Mouse (Mus musculus) embryonic facial prominence, embryonic 13.5 days (tissue): ENCODE results near the gene Xpo6. TPM values are rescaled to one million over a fixed set of nuclear protein-coding genes. Genes with fewer than 3 reads are reported as not detected.

Experiments used
- ATAC-seq: fragments of 200-750 bp; cut with Nextera tagmentation; 2 replicates; pipeline ENCODE4 v1.8.0; 2017; ENCODE audit warnings: low read depth; ENCODE audit not compliant: insufficient number of reproducible peaks, insufficient read depth, low FRiP score, low TSS enrichment
- H3K27ac ChIP-seq: fragments of 300-500 bp; sonication (generic); 2 replicates; pipeline ENCODE4 v1.5.1; 2015; ENCODE audit warnings: moderate library complexity, mild to moderate bottlenecking, inconsistent platforms
- H3K27me3 ChIP-seq: fragments of 300-500 bp; sonication (generic); 2 replicates; pipeline ENCODE4 v1.6.1; 2015; ENCODE audit warnings: mild to moderate bottlenecking, inconsistent platforms
- H3K36me3 ChIP-seq: fragments of 300-500 bp; sonication (generic); 2 replicates; pipeline ENCODE4 v1.6.1; 2015; ENCODE audit warnings: mild to moderate bottlenecking, inconsistent platforms
- H3K4me1 ChIP-seq: fragments of 300-500 bp; sonication (generic); 2 replicates; pipeline ENCODE4 v1.6.1; 2015; ENCODE audit warnings: inconsistent platforms
- H3K4me2 ChIP-seq: fragments of 300-500 bp; sonication (generic); 2 replicates; pipeline ENCODE4 v1.6.1; 2015; ENCODE audit warnings: moderate library complexity, mild to moderate bottlenecking, inconsistent platforms
- H3K4me3 ChIP-seq: fragments of 300-500 bp; sonication (generic); 2 replicates; pipeline ENCODE4 v1.5.1; 2015; ENCODE audit warnings: mild to moderate bottlenecking, inconsistent platforms
- H3K9ac ChIP-seq: fragments of 300-500 bp; sonication (generic); 2 replicates; pipeline ENCODE4 v1.6.1; 2015; ENCODE audit warnings: mild to moderate bottlenecking, inconsistent platforms
- H3K9me3 ChIP-seq: fragments of 300-500 bp; sonication (generic); 2 replicates; pipeline ENCODE4 v1.6.1; 2016; ENCODE audit warnings: inconsistent platforms
- WGBS: fragments of 180-500 bp; shearing (Covaris S2); methylation state at CpG from one replicate; pipeline ENCODE4 v1.1.7; 2015; ENCODE audit warnings: mixed read lengths; 5-methylcytosine and 5-hydroxymethylcytosine counted together
- polyA plus RNA-seq: library from polyadenylated mRNA; unstranded; fragments of >200 nt; fragmentation: Nextera tagmentation; extraction: Ambion mirVana; gene quantifications from 2 replicates; pipeline ENCODE4 v1.2.1, GENCODE M21; 2015

The Xpo6 gene
- polyA plus RNA-seq, 1 experiment from 2014 or later, result 60.5 TPM

- Histone ChIP-seq H3K9me3 (no peaks in the 10 kb centered on the region), H3K4me1 (peaks cover 7% of the 10 kb centered on the region; the same call in 1 of the 2 replicates), H3K27me3 (no peaks in the 10 kb centered on the region), H3K36me3 (no peaks in the 10 kb centered on the region), H3K9ac (no peak overlapping the region), H3K4me3 (no peak overlapping the region), H3K4me2 (no peak overlapping the region), H3K27ac (no peak overlapping the region)
- 46% methylated on average over 14 of the region's 14 CpGs for WGBS
- ATAC-seq, result no peak
These were observed 133.5 kb downstream of the Xpo6 start for GRCm38 (mm10) chr7:126066777-126067176.

GRCm38 (mm10) chr7:126065243-126065876, 134.9 kb downstream of the Xpo6 start:
- ATAC-seq, result no peak
- H3K4me2 ChIP-seq, result no peak overlapping the region
- no peak overlapping the region for H3K4me3 ChIP-seq
- no peaks in the 10 kb centered on the region for H3K9me3 ChIP-seq
- WGBS, result 79% methylated on average over 5 of the region's 5 CpGs
- H3K27ac ChIP-seq, result no peak overlapping the region
- H3K36me3 ChIP-seq, result no peaks in the 10 kb centered on the region
- no peak overlapping the region for H3K9ac ChIP-seq
- H3K27me3 ChIP-seq, result no peaks in the 10 kb centered on the region
- peaks cover 7% of the 10 kb centered on the region; the same call in 1 of the 2 replicates for H3K4me1 ChIP-seq

GRCm38 (mm10) chr7:126062228-126062627, 138.1 kb downstream of the Xpo6 start:
- Histone ChIP-seq H3K36me3 (no peaks in the 10 kb centered on the region), H3K9ac (no peak overlapping the region), H3K4me1 (peaks cover 14% of the 10 kb centered on the region), H3K4me3 (no peak overlapping the region), H3K27ac (no peak overlapping the region), H3K27me3 (no peaks in the 10 kb centered on the region), H3K4me2 (no peak overlapping the region), H3K9me3 (no peaks in the 10 kb centered on the region)
- WGBS, result 60% methylated on average over 4 of the region's 4 CpGs
- ATAC-seq, result no peak

- Histone ChIP-seq H3K4me3 (no peak overlapping the region), H3K9me3 (no peaks in the 10 kb centered on the region), H3K27ac (no peak overlapping the region), H3K9ac (no peak overlapping the region), H3K4me2 (no peak overlapping the region), H3K36me3 (no peaks in the 10 kb centered on the region), H3K27me3 (no peaks in the 10 kb centered on the region), H3K4me1 (peaks cover 10% of the 10 kb centered on the region)
- WGBS, result 68% methylated on average over 7 of the region's 7 CpGs
- no peak for ATAC-seq
These were observed 141.4 kb downstream of the Xpo6 start for GRCm38 (mm10) chr7:126058918-126059317.

GRCm38 (mm10) chr7:126057332-126057914, 142.9 kb downstream of the Xpo6 start:
- ATAC-seq, result no peak

GRCm38 (mm10) chr7:126054574-126054973, 145.7 kb downstream of the Xpo6 start:
- no peaks in the 10 kb centered on the region for H3K9me3 ChIP-seq
- ATAC-seq, result no peak
- no peaks in the 10 kb centered on the region for H3K36me3 ChIP-seq
- H3K27ac ChIP-seq, result no peak overlapping the region
- H3K4me3 ChIP-seq, result no peak overlapping the region
- 54% methylated on average over 6 of the region's 6 CpGs for WGBS
- no peaks in the 10 kb centered on the region for H3K27me3 ChIP-seq
- H3K9ac ChIP-seq, result no peak overlapping the region
- H3K4me1 ChIP-seq, result peaks cover 10% of the 10 kb centered on the region
- no peak overlapping the region for H3K4me2 ChIP-seq

More at GRCm38 (mm10) chr7:126057332-126057914, 142.9 kb downstream of the Xpo6 start:
- H3K36me3 ChIP-seq, result no peaks in the 10 kb centered on the region
- H3K9ac ChIP-seq, result no peak overlapping the region
- WGBS, result 73% methylated on average over 10 of the region's 10 CpGs
- no peak overlapping the region for H3K27ac ChIP-seq
- no peak overlapping the region for H3K4me2 ChIP-seq
- H3K27me3 ChIP-seq, result no peaks in the 10 kb centered on the region
- H3K9me3 ChIP-seq, result no peaks in the 10 kb centered on the region
- H3K4me3 ChIP-seq, result no peak overlapping the region
- H3K4me1 ChIP-seq, result peaks cover 10% of the 10 kb centered on the region

- H3K27ac ChIP-seq, result no peak overlapping the region
- H3K4me1 ChIP-seq, result peaks cover under 1% of the 10 kb centered on the region; the same call in 1 of the 2 replicates
- H3K36me3 ChIP-seq, result no peaks in the 10 kb centered on the region
- no peak overlapping the region for H3K4me3 ChIP-seq
- H3K9me3 ChIP-seq, result no peaks in the 10 kb centered on the region
- no peak overlapping the region for H3K4me2 ChIP-seq
- no peak overlapping the region for H3K9ac ChIP-seq
- H3K27me3 ChIP-seq, result no peaks in the 10 kb centered on the region
- ATAC-seq, result no peak
- whole genome bisulfite sequencing, result 75% methylated on average over 7 of the region's 7 CpGs
These were observed 146.7 kb downstream of the Xpo6 start for GRCm38 (mm10) chr7:126053618-126054017.

- no peaks in the 10 kb centered on the region for H3K27me3 ChIP-seq
- no peak overlapping the region for H3K9ac ChIP-seq
- no peak overlapping the region for H3K4me3 ChIP-seq
- no peak overlapping the region for H3K27ac ChIP-seq
- no peak for ATAC-seq
- WGBS, result 35% methylated on average over 6 of the region's 6 CpGs
- no peaks in the 10 kb centered on the region for H3K4me1 ChIP-seq
- H3K36me3 ChIP-seq, result no peaks in the 10 kb centered on the region
- no peak overlapping the region for H3K4me2 ChIP-seq
- no peaks in the 10 kb centered on the region for H3K9me3 ChIP-seq
These were observed 148.4 kb downstream of the Xpo6 start for GRCm38 (mm10) chr7:126051910-126052309.

Other genes starting within 250 kb of the Xpo6 start
- 2.0 and 2.2 TPM in 2 replicates for gene Gsg1l, start 118.1 kb downstream of the Xpo6 start, polyA plus RNA-seq
- 54.3 and 58.9 TPM in 2 replicates for gene Sbk1, start 72.1 kb upstream of the Xpo6 start, polyA plus RNA-seq
- gene Lat, start 169.1 kb upstream of the Xpo6 start, polyA plus RNA-seq, result 2.7 and 4.6 TPM in 2 replicates
- 62.0 and 63.5 TPM in 2 replicates for gene Spns1, start 176.9 kb upstream of the Xpo6 start, polyA plus RNA-seq
- 2.9 and 3.1 TPM in 2 replicates for gene Nfatc2ip, start 196.2 kb upstream of the Xpo6 start, polyA plus RNA-seq
- 0.37 TPM in 1 of 2 replicates, not detected in the other for gene Cd19, start 214.4 kb upstream of the Xpo6 start, polyA plus RNA-seq
- gene Rabep2, start 228.3 kb upstream of the Xpo6 start, polyA plus RNA-seq, result 30.8 and 34.0 TPM in 2 replicates